Mouse (Mus musculus) liver, adult 2 months (tissue): ENCODE data around the gene Rb1. TPM values are rescaled to one million over a fixed set of nuclear protein-coding genes. Genes with fewer than 3 reads are reported as not detected.

Experiments
- DNase-seq: peaks from one replicate; pipeline ENCODE4 v3.0.0-alpha.2; 2011; ENCODE audit warnings: low read depth, low spot score; ENCODE audit errors: extremely low read depth
- H3K27ac ChIP-seq: fragments of 200-500 bp; replicated peaks from 2 replicates; pipeline ENCODE4 v1.5.1; 2012; ENCODE audit warnings: low read depth, mild to moderate bottlenecking, control low read depth, inconsistent platforms, low read length; ENCODE audit not compliant: insufficient read depth
- H3K27me3 ChIP-seq: fragments of 200-500 bp; 2 replicates; pipeline ENCODE4 v1.6.1; 2012; ENCODE audit warnings: mild to moderate bottlenecking, moderate library complexity, low read length, inconsistent platforms; ENCODE audit not compliant: control insufficient read depth, insufficient read depth
- H3K36me3 ChIP-seq: fragments of 200-500 bp; 2 replicates; pipeline ENCODE4 v1.6.1; 2012; ENCODE audit warnings: low read length, inconsistent platforms; ENCODE audit not compliant: control insufficient read depth, insufficient read depth
- H3K4me1 ChIP-seq: fragments of 200-500 bp; 2 replicates; pipeline ENCODE4 v1.6.1; 2011; ENCODE audit warnings: low read length; ENCODE audit not compliant: control insufficient read depth, insufficient read depth
- H3K4me3 ChIP-seq: fragments of 200-500 bp; 2 replicates; pipeline ENCODE4 v1.5.1; 2011; ENCODE audit warnings: low read depth, mild to moderate bottlenecking, control low read depth, low read length, moderate library complexity; ENCODE audit not compliant: insufficient read depth
- H3K79me2 ChIP-seq: fragments of 200-500 bp; 2 replicates; pipeline ENCODE4 v1.6.1; 2012; ENCODE audit warnings: inconsistent platforms, mild to moderate bottlenecking, low read length, moderate library complexity; ENCODE audit not compliant: control insufficient read depth, insufficient read depth
- H3K9ac ChIP-seq: fragments of 200-500 bp; 2 replicates; pipeline ENCODE4 v1.6.1; 2012; ENCODE audit warnings: low read depth, mild to moderate bottlenecking, control low read depth, inconsistent platforms, low read length
- CTCF ChIP-seq: fragments of 200-500 bp; IDR thresholded peaks from 2 replicates; pipeline ENCODE4 v1.5.1; 2011; ENCODE audit warnings: low read depth, low read length, control low read depth
- POLR2A ChIP-seq: fragments of 200-500 bp; IDR thresholded peaks from 2 replicates; pipeline ENCODE4 v1.6.1; 2011; ENCODE audit warnings: low read length, control low read depth; ENCODE audit not compliant: insufficient read depth; ENCODE audit errors: extremely low read depth
- WGBS: fragments of 180-500 bp; shearing (Covaris S2); methylation state at CpG from one replicate; pipeline ENCODE4 v1.1.7; 2018; 5-methylcytosine and 5-hydroxymethylcytosine counted together
- polyA plus RNA-seq: library from polyadenylated mRNA; depleted of rRNA; stranded (reverse); fragments of >200 nt; gene quantifications from 2 replicates; pipeline ENCODE4 v1.2.3, GENCODE M21; 2012
- total RNA-seq: library from RNA; depleted of rRNA; stranded (reverse); fragments of >200 nt; gene quantifications from 2 replicates; pipeline ENCODE4 v1.2.3, GENCODE M21; 2014

The Rb1 gene
- total and polyA plus RNA-seq, 2 experiments = 1.1 to 7.0 TPM

- Histone ChIP-seq H3K4me1 (no peaks in the 10 kb centered on the region), H3K4me3 (no peak overlapping the region), H3K79me2 (no peaks in the 10 kb centered on the region), H3K27me3 (no peaks in the 10 kb centered on the region), H3K27ac (no peak overlapping the region), H3K9ac (no peak overlapping the region), H3K36me3 (peaks cover 11% of the 10 kb centered on the region)
- DNase-seq = no peak
- TF ChIP-seq POLR2A (no peak), CTCF (no peak)
- 96% methylated on average over 4 of the region's 4 CpGs for WGBS
Measured at GRCm38 (mm10) chr14:73345614-73346013, 20.0 kb upstream of the Rb1 start.

DNA sequence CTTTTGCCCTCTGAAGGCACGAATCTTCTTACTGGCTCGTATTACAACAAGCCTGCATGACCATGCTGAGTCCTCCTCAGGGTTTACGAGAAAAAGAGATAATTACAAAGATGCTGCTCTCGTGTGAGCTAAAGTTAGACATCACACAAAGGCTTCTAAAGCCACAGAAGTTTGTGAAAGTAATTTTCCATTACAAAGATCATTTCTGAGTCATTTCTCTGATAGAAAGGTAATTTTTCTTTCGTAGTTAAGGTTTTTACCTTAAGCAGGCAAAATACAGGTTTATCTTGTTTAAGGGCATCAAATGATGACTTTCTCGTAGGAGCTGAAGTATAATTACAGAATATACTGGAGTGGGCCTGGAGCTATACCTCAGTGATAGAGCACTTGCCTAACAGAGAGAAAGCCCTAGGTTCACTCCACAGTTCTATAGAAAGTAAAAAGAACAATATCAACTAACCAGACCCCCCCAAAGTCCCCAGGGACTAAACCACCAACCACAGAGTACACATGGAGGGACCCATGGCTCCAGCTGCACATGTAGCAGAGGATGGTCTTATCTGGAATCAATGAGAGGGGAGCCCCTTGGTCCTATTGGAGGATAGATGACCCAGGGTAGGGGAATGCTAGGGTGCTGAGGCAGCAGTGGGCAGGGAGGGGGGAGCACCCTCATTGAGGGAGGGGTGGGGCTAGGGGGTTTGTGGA lies 14.6 kb upstream of the Rb1 start:
- Histone ChIP-seq H3K27me3 (no peaks in the 10 kb centered on the region), H3K4me1 (no peaks in the 10 kb centered on the region), H3K4me3 (no peak overlapping the region), H3K79me2 (no peaks in the 10 kb centered on the region), H3K36me3 (no peaks in the 10 kb centered on the region), H3K27ac (no peak overlapping the region), H3K9ac (no peak overlapping the region)
- WGBS = 83% methylated on average over 6 of the region's 6 CpGs
- TF ChIP-seq CTCF (no peak), POLR2A (no peak)
- DNase-seq = no peak

- 84% methylated on average over 3 of the region's 3 CpGs for WGBS
- TF ChIP-seq CTCF (no peak), POLR2A (no peak)
- Histone ChIP-seq H3K9ac (no peak overlapping the region), H3K36me3 (no peaks in the 10 kb centered on the region), H3K27ac (no peak overlapping the region), H3K4me1 (no peaks in the 10 kb centered on the region), H3K4me3 (no peak overlapping the region), H3K79me2 (no peaks in the 10 kb centered on the region), H3K27me3 (no peaks in the 10 kb centered on the region)
- no peak for DNase-seq
Measured at GRCm38 (mm10) chr14:73339615-73340014, 14.0 kb upstream of the Rb1 start.

DNA sequence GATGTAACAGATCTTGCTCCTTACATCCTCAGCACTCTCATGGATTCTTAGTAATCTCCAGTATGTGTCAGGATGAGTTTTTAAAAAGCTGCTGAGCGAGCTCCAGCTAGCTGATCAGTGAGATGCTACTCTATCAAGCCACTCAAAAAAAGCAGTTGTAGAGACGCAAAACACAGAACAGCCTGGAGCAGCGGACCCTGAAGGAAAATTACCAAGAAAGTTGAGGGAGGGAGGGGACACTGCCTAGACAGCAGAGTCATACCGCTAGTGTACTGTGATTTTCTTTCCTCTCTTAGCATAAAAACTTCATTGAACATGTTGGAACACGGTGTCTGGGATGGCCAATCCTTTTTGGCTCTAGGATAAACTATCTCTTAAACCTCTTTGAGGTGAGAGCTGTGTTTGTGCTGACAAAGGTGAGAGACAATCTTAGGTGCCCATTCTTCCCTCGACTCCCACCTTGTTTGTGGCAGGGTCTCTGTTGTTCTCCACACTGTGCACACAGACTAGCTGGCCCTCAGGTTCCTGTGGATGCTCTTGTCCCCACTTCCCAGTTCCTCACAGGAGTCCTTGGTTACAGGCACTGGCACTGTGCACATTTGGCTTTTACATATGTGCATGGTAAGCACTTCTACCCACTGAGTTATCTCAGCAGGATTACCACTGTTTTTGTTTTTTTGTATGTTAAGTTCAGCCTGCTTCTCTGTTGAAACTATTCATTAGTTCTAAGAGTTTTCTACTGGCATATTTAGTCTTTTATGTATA lies 10.9 kb upstream of the Rb1 start:
- no peaks in the 10 kb centered on the region for H3K79me2 ChIP-seq
- no peak overlapping the region for H3K27ac ChIP-seq
- TF ChIP-seq CTCF (no peak), POLR2A (no peak)
- no peak for DNase-seq
- no peaks in the 10 kb centered on the region for H3K4me1 ChIP-seq
- no peaks in the 10 kb centered on the region for H3K36me3 ChIP-seq
- H3K9ac ChIP-seq = no peak overlapping the region
- no peaks in the 10 kb centered on the region for H3K27me3 ChIP-seq
- no peak overlapping the region for H3K4me3 ChIP-seq
- WGBS = 73% methylated on average over 6 of the region's 6 CpGs

GRCm38 (mm10) chr14:73334926-73335805 lies 9.5 kb upstream of the Rb1 start:
- DNase-seq = no peak
- TF ChIP-seq POLR2A (no peak), CTCF (no peak)
- Histone ChIP-seq H3K36me3 (no peaks in the 10 kb centered on the region), H3K4me3 (no peak overlapping the region), H3K79me2 (no peaks in the 10 kb centered on the region), H3K4me1 (no peaks in the 10 kb centered on the region), H3K27me3 (no peaks in the 10 kb centered on the region), H3K27ac (no peak overlapping the region), H3K9ac (no peak overlapping the region)
- 88% methylated on average over 22 of the region's 22 CpGs for WGBS
